Mouse (Mus musculus): ENCODE measurements around the gene Man1a2. TPM values are rescaled to one million over a fixed set of nuclear protein-coding genes. Genes with fewer than 3 reads are reported as not detected.

The Man1a2 gene
- polyA plus RNA-seq, 1 experiment from 2014 or later = 40.9 TPM

GRCm38 (mm10) chr3:100515093-100515753 lies 170.1 kb downstream of the Man1a2 start:
- Histone ChIP-seq H3K27me3 (no peaks in the 10 kb centered on the region), H3K9me3 (no peaks in the 10 kb centered on the region), H3K36me3 (no peaks in the 10 kb centered on the region), H3K4me3 (no peak overlapping the region), H3K4me2 (no peak overlapping the region), H3K4me1 (replicated peaks) (no peaks in the 10 kb centered on the region), H3K27ac (replicated peaks) (no peak overlapping the region), H3K9ac (no peak overlapping the region)
- ATAC-seq (ENCODE audit: low read depth) = no peak
- 81% methylated on average over 8 of the region's 8 CpGs for WGBS

Other genes with a start within 250 kb of the Man1a2 start
- gene Tent5c, start 196.2 kb downstream of the Man1a2 start, polyA plus RNA-seq (2015; fragmentation: Nextera tagmentation; extraction: Ambion mirVana) = 2.7 and 2.9 TPM in 2 replicates
- gene Vtcn1, start 140.0 kb upstream of the Man1a2 start, polyA plus RNA-seq (2015; fragmentation: Nextera tagmentation; extraction: Ambion mirVana) = not detected in 2 replicates
- 6.2 and 8.0 TPM in 2 replicates for gene Trim45, start 236.7 kb upstream of the Man1a2 start, polyA plus RNA-seq (2015; fragmentation: Nextera tagmentation; extraction: Ambion mirVana)

Measured in neural tube, embryonic 13.5 days (tissue).